Mouse (Mus musculus) midbrain, embryonic 15.5 days (tissue): ENCODE measurements around the gene Milr1. TPM values are rescaled to one million over a fixed set of nuclear protein-coding genes. Genes with fewer than 3 reads are reported as not detected.
"Not testable (repeated sequence)": the region's sequence is repeated elsewhere in the genome, so short reads cannot be mapped to it uniquely, and the experiment has no call there.

Experiments used
- ATAC-seq: fragments of 200-750 bp; cut with Nextera tagmentation; replicated peaks from 2 replicates; pipeline ENCODE4 v1.8.0; 2017; ENCODE audit warnings: moderate TSS enrichment
- H3K27ac ChIP-seq: fragments of 300-500 bp; sonication (generic); 2 replicates; pipeline ENCODE4 v1.5.1; 2015; ENCODE audit warnings: mild to moderate bottlenecking, inconsistent platforms
- H3K27me3 ChIP-seq: fragments of 300-500 bp; sonication (generic); replicated peaks from 2 replicates; pipeline ENCODE4 v1.6.1; 2015; ENCODE audit warnings: inconsistent platforms
- H3K36me3 ChIP-seq: fragments of 300-500 bp; sonication (generic); replicated peaks from 2 replicates; pipeline ENCODE4 v1.6.1; 2015; ENCODE audit warnings: inconsistent platforms
- H3K4me1 ChIP-seq: fragments of 300-500 bp; sonication (generic); 2 replicates; pipeline ENCODE4 v1.6.1; 2015; ENCODE audit warnings: inconsistent platforms
- H3K4me2 ChIP-seq: fragments of 300-500 bp; sonication (generic); 2 replicates; pipeline ENCODE4 v1.6.1; 2015; ENCODE audit warnings: inconsistent platforms, mild to moderate bottlenecking, moderate library complexity
- H3K4me3 ChIP-seq: fragments of 300-500 bp; sonication (generic); 2 replicates; pipeline ENCODE4 v1.5.1; 2015; ENCODE audit warnings: mild to moderate bottlenecking, inconsistent platforms
- H3K9ac ChIP-seq: fragments of 300-500 bp; sonication (generic); 2 replicates; pipeline ENCODE4 v1.6.1; 2015; ENCODE audit warnings: mild to moderate bottlenecking, inconsistent platforms
- H3K9me3 ChIP-seq: fragments of 300-500 bp; sonication (generic); 2 replicates; pipeline ENCODE4 v1.6.1; 2016; ENCODE audit warnings: inconsistent platforms
- WGBS: fragments of 180-500 bp; shearing (Covaris S2); methylation state at CpG from one replicate; pipeline ENCODE4 v1.1.7; 2015; ENCODE audit warnings: mixed read lengths; 5-methylcytosine and 5-hydroxymethylcytosine counted together
- polyA plus RNA-seq: library from polyadenylated mRNA; unstranded; fragments of >200 nt; fragmentation: Nextera tagmentation; extraction: Ambion mirVana; gene quantifications from 2 replicates; pipeline ENCODE4 v1.2.1, GENCODE M21; 2015

Milr1 gene
- polyA plus RNA-seq, 1 experiment from 2014 or later: 0.88 TPM

- H3K4me3 ChIP-seq: no peak overlapping the region
- H3K9me3 ChIP-seq: no peaks in the 10 kb centered on the region
- no peak for ATAC-seq
- no peaks in the 10 kb centered on the region for H3K4me1 ChIP-seq
- H3K9ac ChIP-seq: no peak overlapping the region
- WGBS: 78% methylated on average over 10 of the region's 10 CpGs
- H3K27ac ChIP-seq: no peak overlapping the region
- no peaks in the 10 kb centered on the region for H3K27me3 ChIP-seq
- no peak overlapping the region for H3K4me2 ChIP-seq
- peaks cover 45% of the 10 kb centered on the region for H3K36me3 ChIP-seq
These were observed 51.1 kb downstream of the Milr1 start for GRCm38 (mm10) chr11:106802069-106802627.

GRCm38 (mm10) chr11:106807442-106807841 is 56.4 kb downstream of the Milr1 start:
- not testable (repeated sequence) for ATAC-seq, H3K4me3 ChIP-seq, H3K27me3 ChIP-seq, H3K9me3 ChIP-seq, H3K9ac ChIP-seq, H3K4me1 ChIP-seq, H3K4me2 ChIP-seq, H3K27ac ChIP-seq
- peaks cover 17% of the 10 kb centered on the region; the same call in 1 of the 2 replicates for H3K36me3 ChIP-seq
- 86% methylated on average over 1 of the region's 1 CpGs for WGBS

GRCm38 (mm10) chr11:106812410-106813136 is 61.5 kb downstream of the Milr1 start:
- WGBS: 91% methylated on average over 7 of the region's 7 CpGs
- Histone ChIP-seq H3K27me3 (no peaks in the 10 kb centered on the region), H3K9ac (no peak overlapping the region), H3K27ac (no peak overlapping the region), H3K9me3 (no peaks in the 10 kb centered on the region), H3K36me3 (peaks cover 36% of the 10 kb centered on the region), H3K4me2 (no peak overlapping the region), H3K4me1 (no peaks in the 10 kb centered on the region), H3K4me3 (no peak overlapping the region)
- ATAC-seq: no peak

- Histone ChIP-seq H3K4me2 (no peak overlapping the region), H3K4me3 (no peak overlapping the region), H3K9me3 (no peaks in the 10 kb centered on the region), H3K4me1 (peaks cover 13% of the 10 kb centered on the region; the same call in 1 of the 2 replicates), H3K27me3 (no peaks in the 10 kb centered on the region), H3K36me3 (peaks cover 42% of the 10 kb centered on the region), H3K27ac (no peak overlapping the region), H3K9ac (no peak overlapping the region)
- whole genome bisulfite sequencing: 80% methylated on average over 14 of the region's 14 CpGs
- no peak for ATAC-seq
These were observed 63.7 kb downstream of the Milr1 start for GRCm38 (mm10) chr11:106814601-106815320.

- no peak for ATAC-seq
- peaks cover 42% of the 10 kb centered on the region for H3K36me3 ChIP-seq
- WGBS: 98% methylated on average over 2 of the region's 2 CpGs
These were observed 64.3 kb downstream of the Milr1 start for GRCm38 (mm10) chr11:106815331-106815730.

GRCm38 (mm10) chr11:106815761-106816160 is 64.7 kb downstream of the Milr1 start:
- no peak overlapping the region for H3K4me3 ChIP-seq
- ATAC-seq: no peak
- no peak overlapping the region for H3K27ac ChIP-seq
- H3K4me1 ChIP-seq: peaks cover 13% of the 10 kb centered on the region; the same call in 1 of the 2 replicates
- peaks cover 43% of the 10 kb centered on the region for H3K36me3 ChIP-seq
- WGBS: 97% methylated on average over 2 of the region's 2 CpGs
- no peak overlapping the region for H3K4me2 ChIP-seq
- no peak overlapping the region for H3K9ac ChIP-seq
- no peaks in the 10 kb centered on the region for H3K9me3 ChIP-seq
- H3K27me3 ChIP-seq: no peaks in the 10 kb centered on the region

More at GRCm38 (mm10) chr11:106815331-106815730, 64.3 kb downstream of the Milr1 start:
- H3K27ac ChIP-seq: no peak overlapping the region
- peaks cover 13% of the 10 kb centered on the region; the same call in 1 of the 2 replicates for H3K4me1 ChIP-seq
- no peaks in the 10 kb centered on the region for H3K27me3 ChIP-seq
- no peaks in the 10 kb centered on the region for H3K9me3 ChIP-seq
- H3K4me3 ChIP-seq: no peak overlapping the region
- H3K4me2 ChIP-seq: no peak overlapping the region
- H3K9ac ChIP-seq: no peak overlapping the region

GRCm38 (mm10) chr11:106816316-106816715 is 65.3 kb downstream of the Milr1 start:
- Histone ChIP-seq H3K4me1 (peaks cover 13% of the 10 kb centered on the region; the same call in 1 of the 2 replicates), H3K27me3 (no peaks in the 10 kb centered on the region), H3K9ac (no peak overlapping the region), H3K9me3 (no peaks in the 10 kb centered on the region), H3K36me3 (peaks cover 43% of the 10 kb centered on the region), H3K27ac (no peak overlapping the region), H3K4me3 (no peak overlapping the region), H3K4me2 (no peak overlapping the region)
- ATAC-seq: no peak
- 82% methylated on average over 7 of the region's 7 CpGs for WGBS

- H3K36me3 ChIP-seq: peaks cover 43% of the 10 kb centered on the region
- H3K4me3 ChIP-seq: no peak overlapping the region
- H3K27me3 ChIP-seq: no peaks in the 10 kb centered on the region
- no peak for ATAC-seq
- no peaks in the 10 kb centered on the region for H3K9me3 ChIP-seq
- H3K9ac ChIP-seq: no peak overlapping the region
- H3K27ac ChIP-seq: no peak overlapping the region
- no peak overlapping the region for H3K4me2 ChIP-seq
- 85% methylated on average over 3 of the region's 3 CpGs for WGBS
- H3K4me1 ChIP-seq: peaks cover 13% of the 10 kb centered on the region; the same call in 1 of the 2 replicates
These were observed 66.1 kb downstream of the Milr1 start for GRCm38 (mm10) chr11:106817156-106817555.

GRCm38 (mm10) chr11:106817808-106818207 is 66.8 kb downstream of the Milr1 start:
- Histone ChIP-seq H3K4me1 (peaks cover 13% of the 10 kb centered on the region; the same call in 1 of the 2 replicates), H3K9me3 (no peaks in the 10 kb centered on the region), H3K9ac (no peak overlapping the region), H3K4me3 (no peak overlapping the region), H3K4me2 (no peak overlapping the region), H3K36me3 (peaks cover 37% of the 10 kb centered on the region), H3K27me3 (no peaks in the 10 kb centered on the region), H3K27ac (peak overlapping the region; percentile 63)
- no peak for ATAC-seq
- WGBS: 75% methylated on average over 6 of the region's 6 CpGs

GRCm38 (mm10) chr11:106818341-106818740 is 67.3 kb downstream of the Milr1 start:
- H3K4me1 ChIP-seq: peaks cover 13% of the 10 kb centered on the region; the same call in 1 of the 2 replicates
- H3K9ac ChIP-seq: no peak overlapping the region
- no peaks in the 10 kb centered on the region for H3K9me3 ChIP-seq
- no peak; the same call in 1 of the 2 replicates for ATAC-seq
- no peak overlapping the region for H3K4me2 ChIP-seq
- H3K27ac ChIP-seq: peak overlapping the region; percentile 63
- WGBS: 50% methylated on average over 9 of the region's 9 CpGs
- H3K36me3 ChIP-seq: peaks cover 34% of the 10 kb centered on the region
- no peaks in the 10 kb centered on the region for H3K27me3 ChIP-seq
- H3K4me3 ChIP-seq: no peak overlapping the region
